Mouse (Mus musculus): Measurements from ENCODE around the gene Cd3eap.

DNA sequence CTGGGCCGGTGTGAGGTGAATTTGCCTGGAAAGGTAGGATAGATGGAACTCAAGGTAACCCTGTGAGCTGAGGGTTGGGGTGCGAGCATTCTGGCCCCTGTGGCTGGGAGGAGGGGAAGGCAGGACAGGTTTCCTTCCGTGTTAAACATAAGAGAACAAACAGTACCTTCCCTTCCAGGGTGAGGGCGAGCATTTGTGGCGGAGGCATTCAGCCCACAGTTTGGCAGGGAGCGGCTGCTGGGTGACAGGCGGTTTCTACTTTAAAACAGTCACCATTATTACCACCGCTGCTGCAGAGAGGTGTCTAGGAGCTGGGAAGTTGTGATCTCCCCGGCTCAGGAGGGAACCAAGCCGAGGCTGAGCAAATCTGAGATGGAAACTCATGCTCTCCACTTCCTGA, 22.2 kb downstream of the Cd3eap start:
- TF ChIP-seq CTCF (IDR thresholded peaks at IDR 0.05; ENCODE audit: extremely low read depth, insufficient read depth, low read length) = no peak
- no peak for TF ChIP-seq POLR2A (IDR thresholded peaks at IDR 0.05; ENCODE audit: extremely low read depth, insufficient read depth, low read length)
